Mouse (Mus musculus): Measurements from ENCODE around the gene Nt5dc2. TPM values are rescaled to one million over a fixed set of nuclear protein-coding genes. Genes with fewer than 3 reads are reported as not detected.

The Nt5dc2 gene
- polyA plus RNA-seq, 1 experiment, result 141 TPM

GRCm38 (mm10) chr14:31186656-31187055 lies 55.8 kb downstream of the Nt5dc2 start:
- no peak for TF ChIP-seq CTCF (IDR thresholded peaks at IDR 0.05; ENCODE audit: low read depth, low read length)
- no peak overlapping the region for H3K27ac ChIP-seq (ENCODE audit: insufficient read depth, low read length)
- H3K9me3 ChIP-seq (replicated peaks; ENCODE audit: control insufficient read depth, insufficient read depth, low read length, poor library complexity, severe bottlenecking), result no peaks in the 10 kb centered on the region
- no peaks in the 10 kb centered on the region for H3K4me1 ChIP-seq (ENCODE audit: control insufficient read depth, insufficient read depth, low read length)
- H3K4me3 ChIP-seq (ENCODE audit: low read depth, low read length), result no peak overlapping the region
- no peak overlapping the region for H3K9ac ChIP-seq (ENCODE audit: low read depth, poor library complexity, severe bottlenecking)
- H3K27me3 ChIP-seq (ENCODE audit: control insufficient read depth, insufficient read depth, low read length, poor library complexity, severe bottlenecking), result no peaks in the 10 kb centered on the region
- H3K36me3 ChIP-seq (ENCODE audit: control insufficient read depth, insufficient read depth, low read length, poor library complexity, severe bottlenecking), result peaks cover 67% of the 10 kb centered on the region

Other genes with a start within 250 kb of the Nt5dc2 start
- gene Itih4, start 244.6 kb upstream of the Nt5dc2 start, polyA plus RNA-seq (2011; ENCODE audit: insufficient read depth, insufficient read length, low read depth, missing spikeins), result 0.29 TPM in 1 of 2 replicates, not detected in the other
- gene Itih3, start 207.3 kb upstream of the Nt5dc2 start, polyA plus RNA-seq (2011; ENCODE audit: insufficient read depth, insufficient read length, low read depth, missing spikeins), result not detected in 2 replicates
- gene Itih1, start 187.8 kb upstream of the Nt5dc2 start, polyA plus RNA-seq (2011; ENCODE audit: insufficient read depth, insufficient read length, low read depth, missing spikeins), result not detected in 2 replicates
- gene Nek4, start 179.7 kb upstream of the Nt5dc2 start, polyA plus RNA-seq (2011; ENCODE audit: insufficient read depth, insufficient read length, low read depth, missing spikeins), result 17.3 and 17.7 TPM in 2 replicates
- gene Glt8d1, start 129.7 kb upstream of the Nt5dc2 start, polyA plus RNA-seq (2011; ENCODE audit: insufficient read depth, insufficient read length, low read depth, missing spikeins), result 29.1 and 36.4 TPM in 2 replicates
- gene Spcs1, start 129.4 kb upstream of the Nt5dc2 start, polyA plus RNA-seq (2011; ENCODE audit: insufficient read depth, insufficient read length, low read depth, missing spikeins), result 126 and 132 TPM in 2 replicates
- gene Pbrm1, start 111.9 kb upstream of the Nt5dc2 start, polyA plus RNA-seq (2011; ENCODE audit: insufficient read depth, insufficient read length, low read depth, missing spikeins), result 84.5 and 86.9 TPM in 2 replicates
- 380 and 391 TPM in 2 replicates for gene Gnl3, start 111.9 kb upstream of the Nt5dc2 start, polyA plus RNA-seq (2011; ENCODE audit: insufficient read depth, insufficient read length, low read depth, missing spikeins)
- gene Smim4, start 2.1 kb upstream of the Nt5dc2 start, polyA plus RNA-seq (2011; ENCODE audit: insufficient read depth, insufficient read length, low read depth, missing spikeins), result 17.1 and 17.2 TPM in 2 replicates
- gene Stab1, start 37.6 kb downstream of the Nt5dc2 start, polyA plus RNA-seq (2011; ENCODE audit: insufficient read depth, insufficient read length, low read depth, missing spikeins), result 0.57 and 0.72 TPM in 2 replicates
- 7.6 and 9.5 TPM in 2 replicates for gene Tnnc1, start 77.3 kb downstream of the Nt5dc2 start, polyA plus RNA-seq (2011; ENCODE audit: insufficient read depth, insufficient read length, low read depth, missing spikeins)
- 335 and 342 TPM in 2 replicates for gene Nisch, start 85.9 kb downstream of the Nt5dc2 start, polyA plus RNA-seq (2011; ENCODE audit: insufficient read depth, insufficient read length, low read depth, missing spikeins)
- gene Sema3g, start 86.8 kb downstream of the Nt5dc2 start, polyA plus RNA-seq (2011; ENCODE audit: insufficient read depth, insufficient read length, low read depth, missing spikeins), result not detected in 2 replicates
- gene Phf7, start 120.3 kb downstream of the Nt5dc2 start, polyA plus RNA-seq (2011; ENCODE audit: insufficient read depth, insufficient read length, low read depth, missing spikeins), result 14.0 and 15.3 TPM in 2 replicates
- gene Bap1, start 120.4 kb downstream of the Nt5dc2 start, polyA plus RNA-seq (2011; ENCODE audit: insufficient read depth, insufficient read length, low read depth, missing spikeins), result 42.2 and 44.3 TPM in 2 replicates
- 2.9 and 3.0 TPM in 2 replicates for gene Dnah1, start 192.8 kb downstream of the Nt5dc2 start, polyA plus RNA-seq (2011; ENCODE audit: insufficient read depth, insufficient read length, low read depth, missing spikeins)
- gene Capn7, start 205.6 kb downstream of the Nt5dc2 start, polyA plus RNA-seq (2011; ENCODE audit: insufficient read depth, insufficient read length, low read depth, missing spikeins), result 22.8 and 23.2 TPM in 2 replicates